Mouse (Mus musculus) testis, adult 2 months (tissue): ENCODE results near the gene Cep78.

ENCODE experiments used
- CTCF ChIP-seq: fragments of 200-500 bp; IDR thresholded peaks from 2 replicates; pipeline ENCODE4 v1.5.1; 2012; ENCODE audit warnings: low read depth, mild to moderate bottlenecking, inconsistent platforms, low read length, moderate library complexity; ENCODE audit not compliant: control insufficient read depth, insufficient read depth, insufficient replicate concordance
- POLR2A ChIP-seq: fragments of 200-500 bp; IDR thresholded peaks from 2 replicates; pipeline ENCODE4 v1.6.1; 2012; ENCODE audit warnings: low read depth, mild to moderate bottlenecking, inconsistent platforms, low read length, moderate library complexity; ENCODE audit not compliant: control insufficient read depth

- TF ChIP-seq CTCF (no peak), POLR2A (no peak)
Observed at GRCm38 (mm10) chr19:15925719-15926045, 59.1 kb downstream of the Cep78 start.
